Mouse (Mus musculus): ENCODE data around the gene Nek11. TPM values are rescaled to one million over a fixed set of nuclear protein-coding genes. Genes with fewer than 3 reads are reported as not detected.
A peak's percentile ranks its signal among the peaks of the same experiment; 100 is the strongest.
"Not testable (repeated sequence)": the region's sequence is repeated elsewhere in the genome, so short reads cannot be mapped to it uniquely, and the experiment has no call there.

The Nek11 gene
- polyA plus RNA-seq, 1 experiment from 2014 or later, result 0.30 TPM

DNA sequence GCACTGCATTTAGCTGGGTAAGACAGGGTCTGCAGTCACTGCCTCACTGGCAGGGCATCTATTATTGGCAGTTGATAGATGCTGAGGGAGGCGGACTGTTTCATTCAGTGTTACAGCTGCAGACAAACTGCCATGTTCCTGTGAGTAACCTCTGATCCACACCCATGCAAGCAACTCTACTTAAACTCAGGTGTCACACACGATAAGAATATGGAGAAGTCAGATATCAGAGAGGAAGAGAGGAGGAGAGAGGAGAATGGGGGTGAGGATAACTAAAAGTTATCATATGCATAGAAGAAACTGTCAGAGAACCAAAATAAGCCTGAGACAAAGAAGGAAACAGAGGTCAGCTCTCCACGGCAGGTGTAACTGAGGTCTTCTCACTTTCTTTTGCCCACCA, 212.9 kb downstream of the Nek11 start:
- Histone ChIP-seq H3K4me3 (ENCODE audit: low read depth, low read length) (no peak overlapping the region), H3K9me3 (replicated peaks; ENCODE audit: control insufficient read depth, low read length) (no peaks in the 10 kb centered on the region), H3K36me3 (ENCODE audit: control insufficient read depth, insufficient read depth, low read length) (no peaks in the 10 kb centered on the region), H3K27me3 (ENCODE audit: control insufficient read depth, insufficient read depth, low read length) (no peaks in the 10 kb centered on the region), H3K27ac (ENCODE audit: low read depth, low read length) (no peak overlapping the region), H3K4me2 (no peak overlapping the region), H3K9ac (ENCODE audit: low read depth, low read length) (no peak overlapping the region), H3K4me1 (ENCODE audit: control insufficient read depth, insufficient read depth, low read length) (no peaks in the 10 kb centered on the region)
- ATAC-seq (replicated peaks; ENCODE audit: insufficient number of reproducible peaks, low FRiP score, low TSS enrichment), result no peak
- WGBS (ENCODE audit: insufficient replicate concordance), result 69% methylated on average over 3 of the region's 3 CpGs

DNA sequence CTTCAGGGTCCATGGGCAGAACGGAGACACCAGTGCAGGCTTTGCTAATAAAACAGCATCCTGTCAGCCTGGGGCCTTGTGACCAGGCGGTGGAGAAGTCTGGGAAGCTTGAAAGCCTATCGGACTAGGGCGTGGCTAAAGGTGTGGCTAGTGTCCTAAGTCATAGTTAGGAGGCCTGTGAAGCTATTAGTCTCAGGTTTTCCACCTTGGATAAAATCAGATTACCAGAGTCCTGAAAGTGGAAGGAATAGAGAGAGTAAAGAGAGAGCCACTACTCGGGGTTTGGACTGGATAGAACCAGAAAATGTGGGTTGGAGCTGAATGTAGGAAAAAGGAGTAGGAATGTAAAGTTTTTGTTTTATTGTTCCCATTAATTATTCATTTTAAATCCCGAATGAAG, 250.3 kb downstream of the Nek11 start, which contains the start of gene 1700080E11Rik:
1700080E11Rik (minus strand) TSS at position 101 of the 400 bp plus-strand sequence.
- Histone ChIP-seq H3K4me1 (ENCODE audit: control insufficient read depth, insufficient read depth, low read length) (no peaks in the 10 kb centered on the region), H3K9ac (ENCODE audit: low read depth, low read length) (no peak within 1 kb of the TSS), H3K27me3 (ENCODE audit: control insufficient read depth, insufficient read depth, low read length) (no peaks in the 10 kb centered on the region), H3K36me3 (ENCODE audit: control insufficient read depth, insufficient read depth, low read length) (no peaks in the 10 kb centered on the region), H3K4me2 (no peak within 1 kb of the TSS), H3K4me3 (ENCODE audit: low read depth, low read length) (no peak within 1 kb of the TSS), H3K27ac (ENCODE audit: low read depth, low read length) (no peak within 1 kb of the TSS), H3K9me3 (replicated peaks; ENCODE audit: control insufficient read depth, low read length) (no peaks in the 10 kb centered on the region)
- no peak for ATAC-seq (replicated peaks; ENCODE audit: insufficient number of reproducible peaks, low FRiP score, low TSS enrichment)
- 75% methylated on average over 6 of the region's 6 CpGs for WGBS (ENCODE audit: insufficient replicate concordance)

- Histone ChIP-seq H3K9ac (ENCODE audit: low read depth, low read length) (no peak overlapping the region), H3K4me3 (ENCODE audit: low read depth, low read length) (no peak overlapping the region), H3K27ac (ENCODE audit: low read depth, low read length) (no peak overlapping the region), H3K36me3 (ENCODE audit: control insufficient read depth, insufficient read depth, low read length) (no peaks in the 10 kb centered on the region), H3K9me3 (replicated peaks; ENCODE audit: control insufficient read depth, low read length) (no peaks in the 10 kb centered on the region), H3K27me3 (ENCODE audit: control insufficient read depth, insufficient read depth, low read length) (no peaks in the 10 kb centered on the region), H3K4me1 (ENCODE audit: control insufficient read depth, insufficient read depth, low read length) (no peaks in the 10 kb centered on the region), H3K4me2 (no peak overlapping the region)
- 60% methylated on average over 6 of the region's 6 CpGs for WGBS (ENCODE audit: insufficient replicate concordance)
- no peak for ATAC-seq (replicated peaks; ENCODE audit: insufficient number of reproducible peaks, low FRiP score, low TSS enrichment)
These were observed 256.1 kb downstream of the Nek11 start for GRCm38 (mm10) chr9:105139204-105139603.

- H3K9me3 ChIP-seq (replicated peaks; ENCODE audit: control insufficient read depth, low read length), result no peaks in the 10 kb centered on the region
- no peaks in the 10 kb centered on the region for H3K4me1 ChIP-seq (ENCODE audit: control insufficient read depth, insufficient read depth, low read length)
- no peaks in the 10 kb centered on the region for H3K36me3 ChIP-seq (ENCODE audit: control insufficient read depth, insufficient read depth, low read length)
- H3K9ac ChIP-seq (ENCODE audit: low read depth, low read length), result no peak overlapping the region
- no peak for ATAC-seq (replicated peaks; ENCODE audit: insufficient number of reproducible peaks, low FRiP score, low TSS enrichment)
- 36% methylated on average over 1 of the region's 1 CpGs for WGBS (ENCODE audit: insufficient replicate concordance)
- H3K27ac ChIP-seq (ENCODE audit: low read depth, low read length), result no peak overlapping the region
- H3K4me3 ChIP-seq (ENCODE audit: low read depth, low read length), result no peak overlapping the region
- no peak overlapping the region for H3K4me2 ChIP-seq
- H3K27me3 ChIP-seq (ENCODE audit: control insufficient read depth, insufficient read depth, low read length), result no peaks in the 10 kb centered on the region
These were observed 258.9 kb downstream of the Nek11 start for GRCm38 (mm10) chr9:105136404-105136803.

GRCm38 (mm10) chr9:105134536-105134935, 260.8 kb downstream of the Nek11 start:
- Histone ChIP-seq H3K9me3 (replicated peaks; ENCODE audit: control insufficient read depth, low read length) (no peaks in the 10 kb centered on the region), H3K4me1 (ENCODE audit: control insufficient read depth, insufficient read depth, low read length) (0 out of 2 replicates have a peak, but pooled peaks cover 4% of the 10 kb centered on the region), H3K36me3 (ENCODE audit: control insufficient read depth, insufficient read depth, low read length) (no peaks in the 10 kb centered on the region), H3K27me3 (ENCODE audit: control insufficient read depth, insufficient read depth, low read length) (no peaks in the 10 kb centered on the region), H3K9ac (ENCODE audit: low read depth, low read length) (no peak overlapping the region), H3K4me2 (no peak overlapping the region), H3K27ac (ENCODE audit: low read depth, low read length) (no peak overlapping the region), H3K4me3 (ENCODE audit: low read depth, low read length) (no peak overlapping the region)
- no peak for ATAC-seq (replicated peaks; ENCODE audit: insufficient number of reproducible peaks, low FRiP score, low TSS enrichment)
- WGBS (ENCODE audit: insufficient replicate concordance), result 77% methylated on average over 5 of the region's 5 CpGs

DNA sequence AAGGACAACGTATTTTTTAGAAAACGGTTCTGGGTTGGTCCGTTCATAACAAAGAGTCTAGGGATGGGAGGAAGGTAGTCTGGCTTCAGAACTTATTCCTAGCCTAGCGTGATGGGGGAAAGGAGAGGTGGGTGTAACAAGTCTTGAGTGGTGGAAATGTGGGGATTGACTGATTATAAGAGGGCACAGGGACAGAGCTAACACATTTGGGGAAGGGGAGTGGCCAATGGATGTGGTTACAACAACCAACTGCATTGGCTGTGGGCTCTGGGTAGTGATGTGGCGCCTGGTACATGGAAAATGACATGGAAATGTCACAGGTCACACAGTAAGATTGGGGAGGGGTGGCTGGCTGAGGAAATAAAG, 263.3 kb downstream of the Nek11 start:
- Histone ChIP-seq H3K4me3 (ENCODE audit: low read depth, low read length) (peak overlapping the region; percentile 74), H3K4me1 (ENCODE audit: control insufficient read depth, insufficient read depth, low read length) (0 out of 2 replicates have a peak, but pooled peaks cover 4% of the 10 kb centered on the region), H3K27me3 (ENCODE audit: control insufficient read depth, insufficient read depth, low read length) (no peaks in the 10 kb centered on the region), H3K27ac (ENCODE audit: low read depth, low read length) (no peak overlapping the region), H3K4me2 (peak overlapping the region; percentile 95), H3K9me3 (replicated peaks; ENCODE audit: control insufficient read depth, low read length) (no peaks in the 10 kb centered on the region), H3K9ac (ENCODE audit: low read depth, low read length) (no peak overlapping the region), H3K36me3 (ENCODE audit: control insufficient read depth, insufficient read depth, low read length) (no peaks in the 10 kb centered on the region)
- WGBS (ENCODE audit: insufficient replicate concordance), result 26% methylated on average over 5 of the region's 5 CpGs
- ATAC-seq (replicated peaks; ENCODE audit: insufficient number of reproducible peaks, low FRiP score, low TSS enrichment), result peak; percentile 6; the same call in 1 of the 2 replicates

DNA sequence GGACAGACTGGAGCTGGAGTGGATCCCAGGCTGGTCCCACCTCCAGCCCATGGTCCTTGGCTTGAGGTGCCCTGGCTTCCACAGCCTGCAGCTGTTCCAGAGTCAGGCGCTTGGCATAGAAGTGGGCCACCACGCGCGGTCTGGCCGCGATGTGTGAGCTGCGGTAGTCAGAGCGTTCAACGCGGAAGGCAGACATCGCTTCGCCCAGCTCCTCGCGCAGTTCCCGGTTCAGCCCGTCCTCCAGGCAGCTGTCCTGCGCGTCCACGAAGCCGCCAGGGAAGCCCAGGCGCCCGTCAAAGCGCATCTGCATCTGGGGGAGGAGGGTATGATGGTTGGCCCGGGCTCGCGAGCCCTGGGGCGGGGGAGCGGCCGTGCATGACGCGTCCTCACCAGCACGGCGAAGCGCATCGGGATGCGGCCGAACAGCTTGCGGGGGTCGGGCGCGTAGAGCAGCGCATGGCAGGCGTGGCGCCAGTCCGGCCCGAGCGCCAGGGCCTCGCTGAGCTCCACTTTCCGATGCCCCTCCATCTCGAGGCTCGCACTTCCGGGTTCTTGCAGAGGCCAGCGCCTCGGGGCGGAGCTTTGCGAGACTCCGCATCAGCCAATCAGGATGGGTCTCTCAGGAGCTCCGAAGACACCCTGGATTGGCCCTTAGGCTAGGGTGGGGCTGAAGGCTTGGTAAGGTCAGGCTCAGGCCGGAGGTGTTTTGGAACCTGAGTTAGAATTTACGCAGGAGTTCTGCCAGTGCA, 263.9 kb downstream of the Nek11 start, which contains the start of gene Nudt16:
Nudt16 (minus strand) TSS at position 572 of the 749 bp plus-strand sequence.
- under 1% methylated on average over 59 of the region's 60 CpGs for WGBS (ENCODE audit: insufficient replicate concordance)
- H3K4me3 ChIP-seq (ENCODE audit: low read depth, low read length), result peak within 1 kb of the TSS; percentile 74
- H3K9ac ChIP-seq (ENCODE audit: low read depth, low read length), result peak within 1 kb of the TSS; percentile 82
- peak within 1 kb of the TSS; percentile 3; the same call in 1 of the 2 replicates for H3K27ac ChIP-seq (ENCODE audit: low read depth, low read length)
- ATAC-seq (replicated peaks; ENCODE audit: insufficient number of reproducible peaks, low FRiP score, low TSS enrichment), result peak; percentile 99
- 0 out of 2 replicates have a peak, but pooled peaks cover 4% of the 10 kb centered on the region for H3K4me1 ChIP-seq (ENCODE audit: control insufficient read depth, insufficient read depth, low read length)
- H3K36me3 ChIP-seq (ENCODE audit: control insufficient read depth, insufficient read depth, low read length), result no peaks in the 10 kb centered on the region
- no peaks in the 10 kb centered on the region for H3K27me3 ChIP-seq (ENCODE audit: control insufficient read depth, insufficient read depth, low read length)
- no peaks in the 10 kb centered on the region for H3K9me3 ChIP-seq (replicated peaks; ENCODE audit: control insufficient read depth, low read length)
- peak within 1 kb of the TSS; percentile 95 for H3K4me2 ChIP-seq

DNA sequence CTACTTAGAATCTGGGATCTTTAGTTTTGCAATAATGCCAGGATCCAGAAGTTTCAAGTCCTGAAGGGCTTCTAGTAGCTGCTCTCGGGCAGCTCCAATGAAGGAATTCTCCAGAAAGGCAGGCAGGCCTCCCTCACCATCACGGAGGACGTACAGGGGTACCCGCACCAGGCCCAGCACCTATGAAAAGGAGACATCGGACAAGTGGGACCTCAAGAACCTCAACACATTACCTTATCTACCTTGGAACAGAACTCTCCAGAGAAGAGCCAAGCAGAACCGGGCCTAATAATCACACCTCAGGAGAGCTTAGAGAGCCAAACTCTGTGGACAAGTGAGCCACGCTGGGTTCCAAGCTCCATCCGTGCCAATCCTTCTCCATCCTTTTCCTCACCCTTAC, 265.0 kb downstream of the Nek11 start:
- no peak for ATAC-seq (replicated peaks; ENCODE audit: insufficient number of reproducible peaks, low FRiP score, low TSS enrichment)
- Histone ChIP-seq H3K4me1 (ENCODE audit: control insufficient read depth, insufficient read depth, low read length) (0 out of 2 replicates have a peak, but pooled peaks cover 4% of the 10 kb centered on the region), H3K9ac (ENCODE audit: low read depth, low read length) (no peak overlapping the region), H3K4me2 (no peak overlapping the region), H3K4me3 (ENCODE audit: low read depth, low read length) (no peak overlapping the region), H3K27ac (ENCODE audit: low read depth, low read length) (no peak overlapping the region), H3K27me3 (ENCODE audit: control insufficient read depth, insufficient read depth, low read length) (no peaks in the 10 kb centered on the region), H3K36me3 (ENCODE audit: control insufficient read depth, insufficient read depth, low read length) (no peaks in the 10 kb centered on the region), H3K9me3 (replicated peaks; ENCODE audit: control insufficient read depth, low read length) (no peaks in the 10 kb centered on the region)
- WGBS (ENCODE audit: insufficient replicate concordance), result 87% methylated on average over 8 of the region's 8 CpGs

DNA sequence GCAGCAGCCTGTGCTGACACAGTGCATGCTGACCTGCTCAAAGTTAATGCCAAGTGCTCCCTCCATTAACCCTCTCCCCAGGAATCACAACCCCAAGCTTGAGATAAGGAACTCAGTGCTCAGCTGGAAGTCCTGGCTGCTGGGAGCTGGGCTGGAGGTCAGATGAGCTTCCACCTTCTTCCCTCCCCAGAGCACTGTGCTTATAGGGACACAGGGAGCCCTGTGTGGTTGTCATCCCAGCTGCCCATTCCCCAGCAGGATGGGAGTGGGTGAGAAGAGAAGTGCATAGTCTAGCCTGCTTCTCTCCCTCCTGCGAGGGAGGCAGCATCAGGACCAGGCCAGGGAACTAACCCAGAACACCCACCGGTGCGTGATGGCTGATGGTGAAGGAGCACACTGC, 270.1 kb downstream of the Nek11 start:
- H3K9me3 ChIP-seq (replicated peaks; ENCODE audit: control insufficient read depth, low read length), result not testable (repeated sequence)
- WGBS (ENCODE audit: insufficient replicate concordance), result 55% methylated on average over 3 of the region's 3 CpGs

More for the DNA sequence above, 270.1 kb downstream of the Nek11 start:
- not testable (repeated sequence) for H3K36me3 ChIP-seq (ENCODE audit: control insufficient read depth, insufficient read depth, low read length); H3K9ac ChIP-seq (ENCODE audit: low read depth, low read length); H3K4me2 ChIP-seq; H3K4me1 ChIP-seq (ENCODE audit: control insufficient read depth, insufficient read depth, low read length); H3K4me3 ChIP-seq (ENCODE audit: low read depth, low read length); H3K27ac ChIP-seq (ENCODE audit: low read depth, low read length); H3K27me3 ChIP-seq (ENCODE audit: control insufficient read depth, insufficient read depth, low read length); ATAC-seq (replicated peaks; ENCODE audit: insufficient number of reproducible peaks, low FRiP score, low TSS enrichment)

Measured in heart, embryonic 11.5 days (tissue).